Mouse (Mus musculus): ENCODE measurements around the gene Clnk.
"Not testable (repeated sequence)": the region's sequence is repeated elsewhere in the genome, so short reads cannot be mapped to it uniquely, and the experiment has no call there.

Gene Clnk

DNA sequence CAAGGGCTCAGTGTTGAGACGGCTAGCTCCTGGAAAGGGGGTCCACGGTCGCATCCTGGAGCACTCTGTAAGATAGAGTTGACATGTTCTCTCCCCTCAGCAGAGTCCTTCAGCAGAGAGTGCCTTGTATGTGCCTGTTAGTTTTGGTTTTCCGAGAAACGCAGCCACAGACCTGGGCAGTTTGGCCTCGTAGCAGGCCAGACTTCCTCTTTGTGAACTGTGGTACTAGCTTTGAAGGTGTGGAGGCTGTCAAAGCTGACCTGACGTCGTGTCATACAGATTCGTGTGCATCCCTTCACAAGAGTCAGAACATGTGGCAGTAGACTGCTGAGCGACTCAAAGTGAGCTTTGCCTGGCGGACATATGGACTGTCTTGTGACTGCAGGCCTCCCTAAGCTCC, at the start of gene Clnk:
TSS of gene Clnk (minus strand) at position 191 of the 400 bp plus-strand sequence.
- DNase-seq (ENCODE audit: low spot score): no peak

DNA sequence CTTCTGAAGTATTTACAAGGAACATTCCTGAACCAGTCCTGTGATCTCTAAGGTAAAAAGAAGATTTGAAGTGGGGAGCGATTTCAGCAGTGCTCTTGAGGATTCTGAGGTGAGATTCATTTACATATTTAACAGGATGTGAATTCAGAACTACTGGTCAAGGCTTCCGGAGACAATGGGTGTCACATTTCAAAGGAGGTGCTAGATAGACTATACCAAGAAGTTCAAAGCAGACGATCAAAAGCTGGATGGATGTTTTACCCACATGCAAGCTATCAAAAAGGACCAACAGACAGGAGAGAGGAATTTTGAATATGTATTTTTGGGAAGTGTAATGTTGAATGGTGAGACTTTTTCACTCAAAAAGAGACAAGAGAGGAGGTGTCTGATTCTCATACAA, 28.7 kb upstream of the Clnk start:
- DNase-seq (ENCODE audit: low spot score): no peak

DNA sequence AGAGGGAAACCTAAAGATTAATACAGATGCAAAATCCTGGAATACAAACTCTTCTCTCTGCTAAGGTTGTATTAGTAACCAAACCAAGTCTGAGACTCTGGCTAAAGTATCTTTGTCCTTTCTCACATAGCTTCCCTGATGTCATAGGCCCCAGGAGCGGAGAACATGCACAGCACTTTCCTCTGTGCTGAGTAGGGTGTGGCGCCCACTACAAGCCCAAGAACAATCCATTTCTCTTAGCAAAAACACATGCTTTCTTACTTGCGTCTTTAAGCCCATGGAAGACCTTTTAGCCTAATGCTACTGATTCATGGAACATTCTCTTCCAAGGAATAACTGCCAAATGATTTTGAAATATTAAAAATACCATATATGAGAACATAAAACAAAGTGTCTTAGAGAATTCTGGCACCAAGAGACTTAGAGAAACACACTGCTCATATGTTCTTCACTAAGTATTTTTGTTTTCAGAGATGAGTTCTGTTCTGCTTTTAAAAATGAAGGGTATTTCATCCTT, 28.0 kb upstream of the Clnk start:
- DNase-seq (ENCODE audit: low spot score): no peak

DNA sequence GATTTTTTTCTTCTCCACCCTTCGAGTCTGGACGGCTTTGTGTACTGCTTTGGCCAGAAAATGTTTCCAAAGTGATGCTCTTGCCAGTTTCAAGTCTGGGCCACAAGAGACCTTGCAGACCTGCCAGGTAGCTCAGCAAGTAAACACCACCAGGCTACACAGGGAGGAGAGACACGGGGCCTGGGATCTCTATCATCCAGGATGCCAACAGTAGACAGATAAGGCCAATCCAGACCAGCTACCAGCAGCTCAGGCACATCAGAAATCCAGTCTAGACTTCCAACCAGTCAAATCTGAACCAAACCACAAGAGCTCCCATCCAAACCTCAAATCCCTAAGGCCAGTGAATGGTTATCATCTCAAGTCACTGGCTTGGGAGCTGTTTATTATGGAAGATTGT, 26.3 kb upstream of the Clnk start:
- no peak for DNase-seq (ENCODE audit: low spot score)

DNA sequence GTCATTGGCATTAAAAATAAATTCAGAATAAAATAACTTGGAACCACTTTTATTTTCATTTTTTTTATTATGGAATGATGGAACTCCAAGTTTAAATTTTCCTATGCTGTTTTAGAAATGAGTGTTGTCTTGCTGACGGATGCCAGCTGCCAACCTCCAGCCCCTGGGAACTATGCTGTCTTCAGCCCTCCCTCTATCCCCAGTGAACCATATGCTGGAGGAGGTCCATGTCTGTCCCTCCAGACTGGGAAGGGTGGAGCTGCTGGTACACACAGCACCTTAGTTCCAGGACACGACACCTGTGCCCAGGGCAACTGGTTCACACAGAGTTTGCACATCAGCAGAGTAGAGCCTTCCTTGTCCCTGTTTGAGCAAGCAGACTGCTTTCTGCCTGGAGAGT, 22.4 kb upstream of the Clnk start:
- DNase-seq (ENCODE audit: low spot score): no peak

DNA sequence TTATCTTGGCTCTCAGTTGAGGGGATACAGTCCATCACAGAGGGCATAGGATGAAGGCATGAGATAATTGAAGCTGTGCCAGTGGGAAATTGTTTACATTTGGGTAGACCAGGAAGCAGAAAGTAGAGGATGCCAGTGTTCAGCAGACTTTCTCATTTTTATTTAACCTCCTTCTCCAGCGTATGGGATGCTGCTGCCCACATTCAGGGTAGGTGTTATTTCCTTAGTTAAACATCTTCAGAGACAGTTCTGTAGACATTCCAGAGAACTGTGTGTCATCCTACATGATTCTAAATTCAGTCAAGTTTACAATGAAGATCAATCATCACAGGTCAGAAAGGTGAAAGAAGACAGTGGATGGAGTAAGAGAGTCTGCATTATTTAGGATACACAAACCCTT, 12.0 kb upstream of the Clnk start:
- no peak for DNase-seq (ENCODE audit: low spot score)

DNA sequence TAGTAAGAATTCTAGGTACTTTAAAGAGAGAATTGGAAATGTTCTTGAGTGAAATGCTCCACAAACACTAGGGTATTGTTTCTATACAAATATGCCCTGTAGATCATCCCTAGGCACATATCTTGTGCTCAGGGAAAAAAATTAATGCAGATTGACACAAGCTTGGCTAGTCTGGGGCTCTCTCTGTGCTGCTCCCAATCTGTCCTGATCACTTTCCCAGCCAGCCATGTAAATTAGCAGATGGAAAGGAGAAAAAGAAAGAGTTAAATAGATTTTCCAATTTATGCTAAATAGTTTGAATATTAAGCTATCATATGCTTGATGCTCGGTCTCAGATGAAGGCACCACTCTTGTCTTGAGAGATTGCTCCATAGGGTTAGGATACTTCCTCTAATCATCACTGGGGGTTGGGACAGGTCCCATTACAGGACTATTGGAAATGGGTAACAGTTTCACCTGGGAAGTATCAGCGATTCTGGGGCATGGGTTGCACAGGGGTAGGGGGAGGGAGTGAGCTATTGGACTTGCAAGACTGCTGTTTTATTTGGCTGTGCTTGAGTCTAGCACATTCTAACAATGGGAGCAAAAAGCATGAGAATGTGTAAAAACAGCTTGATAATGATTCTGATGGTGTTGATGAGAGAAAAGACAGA, 10.1 kb upstream of the Clnk start:
- DNase-seq (ENCODE audit: low spot score): no peak

DNA sequence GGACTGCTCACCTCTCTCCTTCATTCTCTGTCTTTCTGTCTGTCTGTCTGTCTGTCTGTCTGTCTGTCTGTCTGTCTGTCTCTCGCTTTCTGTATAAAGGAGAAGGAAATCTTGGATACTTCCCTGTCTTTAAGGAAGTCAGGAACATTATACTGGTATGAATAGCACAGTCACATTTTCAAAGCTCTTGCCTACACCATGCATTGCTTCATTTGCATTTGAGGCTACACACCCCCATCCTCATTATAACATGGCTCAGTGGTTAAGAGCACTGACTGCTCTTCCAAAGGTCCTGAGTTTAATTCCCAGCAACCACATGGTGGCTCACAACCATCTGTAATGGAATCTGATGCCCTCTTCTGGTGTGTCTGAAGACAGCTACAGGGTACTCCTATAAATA, 6.0 kb upstream of the Clnk start:
- not testable (repeated sequence) for DNase-seq (ENCODE audit: low spot score)

DNA sequence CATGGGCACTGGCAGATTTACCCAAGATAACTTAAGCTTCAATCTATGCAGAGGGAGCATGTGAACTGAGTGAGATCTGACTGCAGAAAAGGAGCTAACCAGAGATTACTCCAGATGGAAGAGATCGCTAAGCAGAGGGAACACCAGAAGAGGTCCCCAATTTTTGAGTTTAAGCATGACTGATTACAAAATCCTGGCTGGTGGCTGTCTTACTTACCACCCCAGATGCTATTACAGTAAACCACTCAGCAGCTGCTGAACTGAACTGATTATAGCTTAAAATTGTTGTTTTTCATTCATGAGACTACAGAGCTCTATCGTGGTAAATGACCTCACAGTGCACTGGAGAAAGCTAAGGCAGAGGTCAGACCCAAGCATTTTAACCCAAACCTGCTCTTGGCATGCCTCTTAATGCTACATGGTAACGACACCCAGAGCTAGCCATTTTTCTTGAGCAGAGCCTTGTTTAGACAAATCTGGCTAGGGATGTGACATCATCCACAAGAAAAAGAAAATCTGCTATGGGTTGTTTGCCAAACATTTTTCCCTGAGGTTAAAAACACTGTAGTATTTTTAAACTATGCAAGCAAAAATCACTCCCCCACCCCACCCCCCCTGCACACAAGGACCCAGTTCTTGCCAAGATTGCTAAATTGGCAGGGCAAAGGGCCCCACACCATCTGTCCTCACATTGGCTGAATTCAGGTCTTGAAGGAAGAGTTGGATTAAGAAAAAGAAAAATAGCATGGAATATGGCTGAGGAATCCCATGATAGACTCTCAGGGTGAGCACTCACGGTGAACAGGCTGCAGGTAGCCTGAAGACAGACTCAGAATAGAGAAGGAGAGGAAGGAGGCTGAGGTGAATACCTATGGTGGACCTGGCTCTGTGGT, 5.4 kb upstream of the Clnk start:
- DNase-seq (ENCODE audit: low spot score): no peak

DNA sequence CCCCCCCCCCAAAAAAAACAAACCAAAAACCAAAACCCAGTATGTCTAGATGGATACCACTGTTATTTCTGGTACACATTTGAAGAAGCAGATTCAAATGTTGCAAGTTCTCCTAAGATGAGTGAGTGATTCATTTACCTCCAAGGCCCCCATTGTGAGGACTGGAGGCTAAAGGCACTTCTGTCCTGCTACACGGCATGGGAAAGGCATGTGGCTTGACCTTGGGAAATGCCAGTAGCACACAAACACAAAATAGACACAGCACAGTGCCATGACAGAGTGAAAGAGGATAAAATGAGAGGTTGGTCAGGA, 4.8 kb upstream of the Clnk start:
- no peak for DNase-seq (ENCODE audit: low spot score)

DNA sequence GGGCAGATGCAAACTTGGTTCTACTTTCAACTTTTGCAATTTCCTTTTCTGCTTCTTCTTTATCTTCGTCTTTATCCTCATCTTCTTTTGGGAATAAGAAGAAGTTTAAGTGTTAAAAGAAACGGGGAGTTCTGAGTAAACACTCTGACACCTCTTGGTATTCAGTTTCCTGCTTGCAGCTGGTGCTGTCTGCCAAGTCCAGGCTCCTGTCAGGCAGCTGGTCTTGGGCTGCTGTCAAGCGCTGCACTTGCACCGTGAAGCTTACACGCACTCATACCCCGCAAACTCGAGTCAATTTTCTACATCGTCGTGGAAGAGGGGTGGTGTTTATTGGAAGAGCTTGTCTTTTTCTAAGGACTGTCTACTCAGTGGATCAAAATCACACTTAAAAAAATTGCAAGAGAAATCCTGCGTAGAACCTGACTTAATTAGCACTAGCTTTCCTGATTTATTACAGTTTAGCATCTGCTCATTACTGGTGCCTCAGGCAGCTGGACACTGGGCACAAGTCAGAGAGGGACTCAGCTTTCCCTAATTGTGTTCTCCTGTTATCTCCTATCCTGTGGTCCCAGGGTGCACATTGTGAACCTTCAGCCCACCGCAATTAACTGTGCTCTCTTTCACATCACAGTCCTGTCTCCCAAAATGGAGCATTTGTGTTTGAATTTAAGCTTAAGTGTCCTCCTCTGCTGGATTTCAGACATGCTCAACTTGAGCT, 3.5 kb upstream of the Clnk start:
- no peak for DNase-seq (ENCODE audit: low spot score)

DNA sequence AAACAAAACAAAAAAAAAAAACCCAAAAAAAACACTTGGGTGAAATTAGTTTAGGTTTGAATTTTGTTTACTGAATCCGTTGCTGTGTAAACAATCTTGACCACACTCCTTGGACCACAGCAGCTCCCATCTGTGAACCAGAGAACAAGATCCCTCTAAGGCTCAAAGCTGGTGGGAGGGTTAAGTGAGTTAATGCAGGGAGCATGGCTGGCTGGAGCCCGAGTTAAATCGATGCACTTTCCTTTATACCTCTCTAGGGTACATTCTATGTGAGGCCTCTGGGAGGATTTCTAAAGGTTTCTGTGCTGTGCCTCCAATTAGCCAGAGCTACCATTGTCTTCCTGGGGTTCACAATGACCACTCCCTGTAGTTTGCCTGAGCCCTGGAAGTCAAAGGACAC, 1.2 kb downstream of the Clnk start:
- DNase-seq (ENCODE audit: low spot score): no peak

DNA sequence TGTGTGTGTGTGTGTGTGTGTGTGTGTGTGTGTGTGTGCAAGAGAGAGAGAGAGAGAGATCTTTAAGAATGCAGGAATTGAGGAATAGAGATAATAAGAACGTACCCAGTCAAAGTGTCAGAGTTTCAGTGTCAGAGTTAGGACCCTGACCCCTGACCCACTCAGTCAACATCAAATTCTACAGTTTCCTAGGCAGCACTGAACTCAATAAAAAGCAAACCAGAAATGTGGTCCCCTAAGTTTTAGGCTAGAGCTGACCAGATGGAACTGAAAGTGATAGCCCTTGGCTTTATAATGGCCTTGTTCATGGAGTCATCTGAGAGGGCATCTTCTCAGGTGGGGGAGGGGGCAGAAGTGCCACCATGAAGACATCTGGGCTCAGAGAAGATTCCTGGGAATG, 1.7 kb downstream of the Clnk start:
- no peak for DNase-seq (ENCODE audit: low spot score)

DNA sequence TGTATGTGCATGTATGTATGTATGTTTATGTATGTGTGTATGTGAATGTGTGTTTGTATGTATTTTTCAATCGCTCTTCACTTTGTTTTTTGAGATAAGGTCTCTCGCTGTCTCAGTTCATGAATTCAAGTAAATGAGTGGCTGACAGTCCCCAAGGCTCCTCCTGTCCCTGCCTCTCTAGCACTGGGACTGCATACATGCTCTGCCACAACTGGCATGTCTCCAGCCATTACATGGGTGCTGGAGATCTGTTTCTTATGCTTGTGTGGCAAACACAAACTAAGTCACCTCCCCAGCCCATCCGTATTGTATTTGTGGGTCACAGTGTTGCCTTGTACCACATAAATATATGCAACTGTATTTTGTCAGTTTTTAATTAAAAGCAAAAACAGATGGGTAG, 3.7 kb downstream of the Clnk start:
- DNase-seq (ENCODE audit: low spot score): no peak

DNA sequence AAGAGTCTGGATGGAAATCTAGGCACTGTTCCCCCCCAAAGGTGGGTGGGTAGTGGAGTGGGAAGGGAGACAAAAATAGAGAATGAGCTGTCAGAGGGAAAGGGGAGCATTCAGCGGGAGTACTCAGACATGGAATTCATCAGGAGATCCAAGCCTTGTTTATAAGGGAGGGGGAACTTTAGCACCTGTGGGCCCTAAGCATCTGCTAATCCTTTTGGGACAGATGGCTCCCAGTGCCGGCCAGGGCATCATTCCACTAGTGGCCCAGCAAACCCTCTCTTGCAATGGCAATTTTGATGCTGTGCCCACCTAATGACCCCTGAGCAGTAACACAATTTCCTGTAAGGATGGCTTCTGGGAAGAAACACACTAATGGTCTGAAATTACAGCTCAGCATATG, 5.0 kb downstream of the Clnk start:
- DNase-seq (ENCODE audit: low spot score): no peak

DNA sequence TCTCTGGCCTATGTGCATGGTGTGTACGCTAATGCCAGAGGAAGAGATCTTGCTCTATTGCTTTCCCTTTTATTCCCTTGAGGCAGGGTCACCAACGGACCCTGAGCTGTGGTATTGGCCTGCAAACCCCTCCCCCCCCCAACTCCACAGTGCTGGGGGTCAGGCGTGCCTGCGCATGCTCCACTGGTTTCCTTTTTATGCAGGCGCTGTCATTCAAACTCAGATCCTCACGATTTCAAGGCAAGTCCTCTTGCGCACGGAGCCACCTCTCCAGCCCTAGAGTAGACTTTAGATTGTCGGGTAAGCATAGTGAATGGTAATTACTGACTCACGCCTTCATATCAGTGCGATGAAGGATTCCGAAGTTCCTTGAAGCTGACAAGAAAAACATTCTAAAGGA, 6.1 kb downstream of the Clnk start:
- DNase-seq (ENCODE audit: low spot score): no peak

DNA sequence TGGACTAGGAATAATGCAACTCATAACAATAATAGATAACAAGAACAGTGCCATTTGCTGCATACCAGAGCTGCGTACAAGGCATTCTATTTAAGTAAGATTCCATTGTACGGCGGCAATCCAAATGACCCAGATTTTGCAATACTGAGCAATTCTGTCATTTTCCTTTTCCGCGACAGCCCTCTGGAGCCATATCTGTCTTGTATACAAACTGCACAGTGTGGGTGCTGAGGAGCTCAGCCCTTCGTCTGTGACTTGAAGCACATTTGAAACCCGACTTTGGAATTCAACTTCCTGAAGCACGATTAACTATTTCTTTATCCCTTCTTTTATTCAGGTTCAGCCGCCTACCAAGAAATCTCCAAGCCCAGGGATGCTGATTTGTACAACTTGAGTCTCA, 6.6 kb downstream of the Clnk start:
- DNase-seq (ENCODE audit: low spot score): no peak

DNA sequence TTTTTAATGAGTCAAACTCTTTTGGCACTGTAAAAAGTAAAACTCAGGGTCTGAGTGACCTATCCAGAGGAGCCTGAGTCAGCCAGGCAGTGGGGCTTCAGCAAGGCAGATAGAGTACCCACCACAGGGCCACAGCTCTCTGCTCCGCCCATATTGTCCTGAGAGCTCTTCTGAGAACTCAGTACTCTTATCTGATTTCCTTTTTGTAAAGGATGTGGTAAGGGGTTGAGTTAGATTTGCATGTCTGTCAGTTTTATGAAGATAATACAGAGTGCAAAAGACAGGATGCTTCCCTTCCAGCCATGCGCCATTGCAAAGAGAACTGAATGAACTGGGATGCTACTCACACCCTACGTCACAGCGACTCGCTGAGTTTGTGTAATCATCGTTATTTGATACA, 12.0 kb downstream of the Clnk start:
- DNase-seq (ENCODE audit: low spot score): no peak

DNA sequence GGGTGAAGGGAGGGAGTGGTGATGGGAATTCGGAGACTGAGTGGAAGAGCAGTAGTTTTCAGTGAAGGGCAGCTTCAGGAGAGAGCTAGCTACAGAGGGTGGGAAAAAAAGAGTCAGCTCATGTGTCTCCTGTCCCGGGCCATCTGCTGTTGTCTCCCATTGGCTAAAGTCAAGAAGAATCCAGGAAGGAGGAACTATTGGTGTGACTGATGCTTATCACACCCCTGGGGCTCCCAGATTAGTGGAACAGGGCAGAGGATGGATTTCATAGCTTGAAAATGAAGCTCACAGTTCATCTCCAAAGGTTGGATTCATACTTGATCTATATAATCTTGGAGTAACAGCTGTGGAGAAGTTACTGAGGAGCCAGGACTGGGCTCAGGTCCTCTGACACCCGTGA, 13.6 kb downstream of the Clnk start:
- no peak for DNase-seq (ENCODE audit: low spot score)

DNA sequence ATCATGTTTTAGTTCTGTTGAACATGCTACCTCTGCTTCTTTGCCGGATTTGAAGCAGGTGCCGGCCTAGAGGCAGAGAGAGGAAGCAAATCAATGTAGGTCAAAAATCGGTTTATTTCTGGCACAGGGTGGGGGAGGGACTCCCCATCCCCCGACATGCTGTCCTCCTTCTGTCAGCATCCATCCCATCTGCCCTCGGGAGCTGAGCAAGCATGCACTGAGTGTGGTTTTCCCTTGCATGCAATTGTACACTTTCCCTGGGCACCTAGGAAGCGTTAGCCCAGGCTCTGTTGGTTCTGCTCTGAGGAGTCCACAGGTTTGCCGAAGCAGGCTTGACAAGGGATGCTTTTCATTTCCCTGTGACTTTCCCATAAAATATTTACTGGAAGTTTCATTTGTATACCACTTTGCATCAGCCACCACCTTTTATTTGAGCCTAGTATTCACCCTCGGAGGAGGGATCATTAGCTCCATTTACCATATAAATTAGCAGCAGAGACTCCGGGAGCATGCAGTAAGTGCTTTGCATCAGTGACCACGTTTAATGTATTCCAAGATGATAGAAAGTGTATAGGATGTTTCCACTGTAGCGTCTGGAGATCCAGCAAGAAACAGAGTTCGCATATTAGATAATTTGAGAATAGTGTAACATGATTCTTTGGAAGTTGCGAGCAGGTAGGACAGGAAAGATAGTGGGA, 14.2 kb downstream of the Clnk start:
- no peak for DNase-seq (ENCODE audit: low spot score)

DNA sequence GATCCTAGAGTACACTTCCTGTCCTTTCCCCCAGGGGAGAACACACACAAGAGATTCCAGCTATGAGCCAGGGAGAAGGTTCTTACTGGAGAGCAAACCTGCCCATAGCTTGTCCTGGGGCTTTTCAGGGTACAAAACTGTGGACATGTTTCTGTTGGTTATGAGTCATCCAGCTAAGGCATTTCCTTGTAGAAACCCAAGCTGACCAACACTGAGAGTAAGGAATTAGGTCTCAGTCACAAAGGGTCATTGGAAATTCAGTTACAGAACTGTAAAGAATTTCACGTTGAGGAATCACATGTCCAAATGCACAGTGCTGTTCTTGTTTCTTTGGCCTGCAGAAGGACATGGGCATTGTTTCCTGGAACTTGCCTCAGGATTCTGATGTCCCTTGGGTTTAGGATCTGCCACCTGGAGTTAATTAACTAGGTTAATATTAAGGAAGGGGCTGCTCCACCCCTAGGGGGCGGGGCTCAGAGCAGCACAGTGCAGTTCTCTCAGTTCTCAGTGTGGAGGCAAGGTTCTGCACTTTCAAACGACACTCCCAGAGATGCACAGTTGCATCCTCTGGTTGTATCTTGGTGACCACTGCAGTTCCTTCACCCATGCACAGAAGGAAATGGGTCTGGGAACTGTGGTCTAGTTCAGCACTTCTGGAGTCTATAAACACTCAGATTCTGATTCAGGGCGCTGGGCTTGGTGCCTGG, 18.4 kb downstream of the Clnk start:
- no peak for DNase-seq (ENCODE audit: low spot score)

DNA sequence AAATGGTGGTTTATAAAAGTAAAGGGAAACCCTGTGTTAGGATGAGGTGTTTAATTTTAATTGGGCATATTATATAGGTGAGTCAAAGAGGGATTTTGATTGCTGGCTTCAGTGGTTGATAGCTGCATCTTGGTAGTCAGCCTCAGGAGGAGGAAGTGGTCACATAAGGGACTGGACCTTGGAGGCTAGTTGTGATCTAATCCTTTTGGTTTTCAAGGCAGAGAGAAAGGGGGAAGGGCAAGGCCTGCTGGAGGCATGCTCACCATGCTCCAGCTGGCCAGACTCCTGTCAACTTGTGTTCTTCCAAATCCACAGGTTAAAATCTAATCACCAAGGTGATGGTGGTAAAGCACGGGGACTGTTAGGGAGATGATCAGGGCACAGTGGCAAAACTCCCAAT, 19.0 kb downstream of the Clnk start:
- DNase-seq (ENCODE audit: low spot score): no peak
